24 mouse cellular contexts compared by ENCODE assay signal in genomic region chr12:88472832-88473231, GRCm38 (mm10).
DNase-seq lines count a peak whose midpoint lies in the region; ATAC-seq and TF ChIP-seq lines count a peak whose summit lies in the region.
"Had no signal": no experiment of that assay in that cellular context is flagged by ENCODE, and none has a peak within 500 bp of the region (broad histone marks: within the 10 kb centered on the region; RNA-seq: fewer than 3 reads in every experiment).

No protein-coding gene starts in this region.

- H3K27ac ChIP-seq in heart, adult 2 months, result no peak overlapping the region
- H3K27ac ChIP-seq: embryonic facial prominence, embryonic 13.5 days; embryonic facial prominence, embryonic 15.5 days; forebrain, embryonic 10.5 days; forebrain, embryonic 12.5 days had no signal

- peak; percentile 11 for ATAC-seq in inflammation-experienced regulatory T-cells, adult 6 months
- ATAC-seq: activated CD4-positive, CD25-positive, alpha-beta regulatory T cell, adult 4 months; forebrain, embryonic 14.5 days; forebrain, embryonic 16.5 days; Patski had no signal

- no peaks in the 10 kb centered on the region for H3K4me1 ChIP-seq in heart, adult 2 months (ENCODE audit: control insufficient read depth, insufficient read depth, low read length)
- H3K4me1 ChIP-seq: embryonic facial prominence, embryonic 13.5 days; embryonic facial prominence, embryonic 15.5 days; forebrain, embryonic 10.5 days; forebrain, embryonic 12.5 days had no signal

- intact Hi-C loops in heart, adult 2 months (cut with DNase I), result no loop called here

- no peak overlapping the region for H3K9ac ChIP-seq in heart, adult 2 months (ENCODE audit: low read depth, low read length)
- H3K9ac ChIP-seq: embryonic facial prominence, embryonic 13.5 days; embryonic facial prominence, embryonic 15.5 days; forebrain, embryonic 12.5 days had no signal

- 80% methylated on average over 3 of the region's 3 CpGs for WGBS in heart, adult 2 months

- H3K4me3 ChIP-seq in heart, adult 2 months, result no peak overlapping the region
- H3K4me3 ChIP-seq: embryonic facial prominence, embryonic 13.5 days; embryonic facial prominence, embryonic 15.5 days; erythroblast, embryonic 14.5 days; forebrain, embryonic 10.5 days; forebrain, embryonic 12.5 days had no signal

- DNase-seq in heart, adult 11 months, result peak; percentile 30
- DNase-seq in heart, adult 2 months, result no peak
- peak; percentile 89 for DNase-seq in A20 (ENCODE audit: low read depth, low spot score)
- no peak for DNase-seq in cerebellum, postnatal 4 days (ENCODE audit: low spot score in 2 of 2)
- DNase-seq: adrenal gland, adult 8-10 months; adrenal gland, postnatal 14 days; adrenal gland, postnatal 36 days; cerebellum, adult 11-12 months; cerebellum, adult 2 months; cerebellum, adult 9-10 months; cerebellum, postnatal 10 days; cerebellum, postnatal 25 days; embryo, embryonic 11 days had no signal

- no peaks in the 10 kb centered on the region for H3K36me3 ChIP-seq in heart, adult 2 months (ENCODE audit: control insufficient read depth, insufficient read depth, low read length)
- H3K36me3 ChIP-seq: embryonic facial prominence, embryonic 13.5 days; embryonic facial prominence, embryonic 15.5 days; forebrain, embryonic 10.5 days; forebrain, embryonic 12.5 days; G1E had no signal

- H3K27me3 ChIP-seq in heart, adult 2 months (ENCODE audit: control insufficient read depth, insufficient read depth, low read length), result no peaks in the 10 kb centered on the region
- H3K27me3 ChIP-seq: embryonic facial prominence, embryonic 13.5 days; embryonic facial prominence, embryonic 15.5 days; Patski had no signal

- no peaks in the 10 kb centered on the region for H3K79me2 ChIP-seq in heart, adult 2 months (replicated peaks; ENCODE audit: control insufficient read depth, insufficient read depth, low read length)

- TF ChIP-seq CTCF in heart, adult 2 months (IDR thresholded peaks at IDR 0.05), result no peak

- no peak for TF ChIP-seq EP300 in heart, adult 2 months (IDR thresholded peaks at IDR 0.05; ENCODE audit: insufficient read depth, low read depth, low read length)

- TF ChIP-seq POLR2A in heart, adult 2 months (IDR thresholded peaks at IDR 0.05; ENCODE audit: insufficient read depth, low read depth, low read length), result no peak

Comparison
In these comparisons a context has a peak if more than half of its experiments do, and no peak if none do; other contexts are left out.
1. DNase-seq: peak in heart, adult 11 months (single experiment) and A20 (single experiment); none in heart, adult 2 months (0 of 2) and cerebellum, postnatal 4 days (0 of 2).